Mouse (Mus musculus): ENCODE data around the gene Rap1gap2. TPM values are rescaled to one million over a fixed set of nuclear protein-coding genes. Genes with fewer than 3 reads are reported as not detected.
A peak's percentile ranks its signal among the peaks of the same experiment; 100 is the strongest.

The Rap1gap2 gene
- total RNA-seq, 2 experiments from 2014 or later, result 135 to 139 TPM

DNA sequence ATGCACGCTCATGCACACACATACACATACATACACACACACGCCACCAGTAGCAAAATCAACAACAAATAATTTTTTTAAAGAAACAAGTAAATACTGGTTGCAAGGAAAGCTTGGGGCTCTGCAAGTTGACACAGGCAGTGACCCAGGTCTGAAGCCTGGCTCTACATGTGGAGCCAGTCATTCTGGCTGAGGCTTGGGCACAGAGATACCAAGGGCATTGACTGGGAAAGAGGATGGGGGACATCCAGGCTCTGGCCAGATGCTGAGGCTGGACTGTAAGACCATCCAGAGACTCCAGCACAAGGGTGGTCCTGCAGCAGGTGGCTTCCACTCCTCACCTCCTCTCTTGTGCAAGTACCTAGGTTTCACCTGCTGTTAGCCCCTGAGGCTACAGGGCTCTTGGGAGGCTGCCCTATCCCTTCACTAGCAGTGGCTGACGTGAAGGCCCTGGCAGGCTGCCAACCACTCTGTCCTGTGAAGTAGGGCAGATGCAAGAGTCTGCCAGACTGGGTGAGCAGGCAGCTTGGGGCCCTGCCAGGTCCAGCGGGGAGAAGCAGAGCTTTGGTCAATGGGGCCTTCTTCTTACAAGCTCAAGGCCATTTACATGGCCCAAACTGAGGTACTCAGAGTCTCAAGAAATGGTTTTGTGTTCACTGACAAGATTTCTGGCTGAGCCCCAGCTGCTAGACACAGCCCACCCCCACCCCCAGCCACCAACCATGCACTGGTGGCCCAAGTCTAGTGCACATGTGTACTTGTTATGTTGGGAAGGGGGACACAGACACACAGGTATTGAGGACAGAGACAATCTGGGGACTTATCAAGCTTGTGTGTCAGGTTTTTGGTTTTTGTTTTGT lies 201.9 kb downstream of the Rap1gap2 start:
- intact Hi-C loops (cut with DNase I), result no loop called here
- peak; percentile 91 to 96 for DNase-seq (ENCODE audit: extremely low spot score in 1 of 2, low spot score in 2 of 2)

DNA sequence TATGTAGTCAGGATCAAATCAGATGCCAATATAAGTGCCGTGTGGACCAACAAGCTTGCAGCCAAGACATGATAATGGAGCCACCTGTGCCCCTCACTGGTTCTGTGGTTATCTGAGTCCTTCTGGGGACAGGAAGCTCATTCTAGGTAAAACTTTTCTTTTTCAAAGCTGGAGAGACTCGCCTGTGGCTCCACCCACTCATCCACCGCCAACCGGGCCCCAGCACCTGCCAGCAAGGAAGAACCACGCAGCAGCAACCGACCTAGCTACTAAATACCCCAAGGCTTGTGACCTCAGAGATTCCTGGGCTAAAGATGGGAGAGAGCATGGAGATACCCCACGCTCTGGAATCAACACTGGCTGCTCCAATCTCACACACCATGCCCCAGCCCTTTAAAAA lies 205.5 kb downstream of the Rap1gap2 start:
- intact Hi-C loops (cut with DNase I), result no loop called here

DNA sequence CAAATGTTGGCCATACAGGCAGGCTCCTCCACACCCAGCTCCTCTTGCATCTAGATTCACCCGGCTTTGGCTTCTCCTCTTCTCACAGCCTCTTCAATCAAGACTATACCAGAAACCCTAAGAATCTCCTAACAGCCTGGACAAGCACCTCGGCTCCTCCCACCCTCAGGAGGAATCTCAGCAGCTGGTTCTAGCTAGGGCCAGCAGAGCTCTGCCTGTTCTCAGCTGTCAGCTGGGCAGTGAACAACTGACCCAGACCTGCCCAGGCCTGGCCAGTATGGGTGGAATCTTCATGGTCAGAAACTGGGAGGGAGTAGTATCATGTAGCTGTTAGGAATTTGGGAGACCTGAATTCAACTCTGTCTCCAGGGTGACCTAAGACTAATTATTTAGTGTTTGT lies 206.5 kb downstream of the Rap1gap2 start:
- no peak for DNase-seq (ENCODE audit: extremely low spot score in 1 of 2, low spot score in 2 of 2)
- intact Hi-C loops (cut with DNase I), result loop anchor here (5.0 kb wide), 1 partner anchor 118 kb away; no protein-coding TSS in a partner anchor

More for the DNA sequence above, 205.5 kb downstream of the Rap1gap2 start:
- no peak for DNase-seq (ENCODE audit: extremely low spot score in 1 of 2, low spot score in 2 of 2)

DNA sequence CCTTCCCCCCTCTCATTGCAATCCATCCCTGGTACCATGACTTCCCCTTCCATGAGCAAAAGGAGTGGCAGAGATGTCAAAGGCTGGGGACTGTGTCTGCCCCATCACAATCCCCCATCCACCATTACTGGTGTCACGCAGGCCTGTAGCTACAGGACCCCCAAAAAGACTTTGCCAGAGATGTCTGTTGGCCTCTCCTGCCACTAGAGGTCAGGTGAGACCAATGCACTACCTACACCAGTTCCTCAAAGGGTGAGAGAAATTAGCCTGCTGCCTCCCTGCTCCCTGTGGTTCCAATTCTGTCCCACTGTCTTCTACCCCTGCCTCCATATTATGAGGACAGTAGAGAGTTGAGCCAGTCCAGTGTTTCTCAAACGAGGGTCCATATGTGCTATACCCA lies 208.6 kb downstream of the Rap1gap2 start:
- intact Hi-C loops (cut with DNase I), result loop anchor here (5.0 kb wide), 1 partner anchor 120 kb away; no protein-coding TSS in a partner anchor
- DNase-seq (ENCODE audit: extremely low spot score in 1 of 2, low spot score in 2 of 2), result no peak

DNA sequence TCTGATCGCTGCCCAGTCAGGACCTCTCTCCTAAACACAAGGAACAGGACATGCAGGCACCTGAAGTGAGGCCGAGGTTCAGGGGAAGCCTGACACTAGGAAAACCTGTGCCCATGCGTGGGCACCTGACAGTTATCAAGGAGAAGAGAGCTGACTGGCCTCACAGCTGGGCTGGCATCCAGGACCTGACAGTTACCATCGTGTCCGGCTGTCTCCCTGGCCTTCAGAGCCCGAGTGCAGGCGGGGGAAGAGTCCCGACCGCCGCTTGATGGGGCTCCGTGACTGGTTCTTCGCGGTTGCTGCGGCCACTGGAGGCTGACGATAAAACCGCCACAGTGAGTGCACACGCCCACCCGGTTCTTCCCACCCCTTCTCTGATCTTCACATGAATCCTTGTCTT lies 215.1 kb downstream of the Rap1gap2 start:
- DNase-seq (ENCODE audit: extremely low spot score in 1 of 2, low spot score in 2 of 2), result no peak
- intact Hi-C loops (cut with DNase I), result no loop called here

DNA sequence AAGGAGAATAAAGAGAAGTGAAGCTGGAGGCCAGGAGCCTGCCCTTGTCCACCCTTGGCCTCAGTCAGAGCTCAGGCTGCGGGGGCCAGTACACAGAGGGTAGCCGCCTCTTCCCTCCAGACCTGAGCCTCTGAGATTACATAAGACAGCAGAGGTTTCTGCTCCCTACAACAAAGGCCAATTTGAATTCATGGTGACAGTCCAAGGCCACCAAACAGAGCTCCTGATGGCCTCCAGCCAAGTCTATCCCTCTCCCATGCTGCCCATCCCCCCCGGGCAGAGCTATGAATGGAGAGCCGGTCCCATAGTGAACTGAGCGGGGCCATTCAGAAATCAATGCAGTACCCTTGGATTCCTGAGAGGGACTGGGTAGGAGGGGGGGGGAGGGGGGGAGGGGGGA lies 217.2 kb downstream of the Rap1gap2 start:
- peak; percentile 46 to 74 for DNase-seq (ENCODE audit: extremely low spot score in 1 of 2, low spot score in 2 of 2)
- intact Hi-C loops (cut with DNase I), result no loop called here

DNA sequence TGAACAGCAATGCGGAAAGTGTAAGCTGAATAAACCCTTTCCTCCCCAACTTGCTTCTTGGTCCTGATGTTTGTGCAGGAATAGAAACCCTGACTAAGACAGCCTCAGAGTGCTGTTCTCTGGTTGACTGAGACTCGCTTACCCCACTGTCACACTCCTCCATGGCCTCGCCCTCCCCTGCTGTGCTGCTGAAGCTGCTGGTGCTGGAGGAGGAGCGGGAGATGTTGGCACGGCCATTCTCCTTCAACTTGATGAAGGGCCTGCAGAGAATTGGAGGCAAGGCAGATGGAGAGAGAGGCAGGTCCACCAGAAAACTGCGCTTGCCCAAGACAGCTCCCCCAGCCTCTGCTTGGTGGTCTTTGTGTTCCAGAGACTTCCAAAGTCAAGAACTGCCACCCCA lies 217.8 kb downstream of the Rap1gap2 start:
- intact Hi-C loops (cut with DNase I), result no loop called here
- no peak for DNase-seq (ENCODE audit: extremely low spot score in 1 of 2, low spot score in 2 of 2)

DNA sequence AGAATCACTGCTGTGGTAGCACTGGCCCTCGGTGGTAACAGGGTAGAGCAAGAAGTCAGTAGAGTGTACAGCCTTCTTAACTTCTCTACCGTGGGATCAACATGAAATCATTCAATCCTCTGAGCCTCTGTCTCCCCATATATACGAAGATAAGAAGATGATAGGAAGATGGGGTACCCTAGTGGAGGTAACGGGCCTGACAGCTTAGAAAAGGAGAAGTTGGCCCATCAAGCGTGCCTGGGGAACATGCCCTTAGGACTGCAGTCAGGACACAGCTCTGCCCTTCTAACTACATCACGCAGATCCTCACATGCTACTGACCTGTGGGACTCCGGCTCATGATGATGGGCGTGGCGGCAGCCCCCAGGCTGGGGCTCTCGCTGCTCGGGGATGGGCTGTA lies 218.8 kb downstream of the Rap1gap2 start:
- intact Hi-C loops (cut with DNase I), result no loop called here
- DNase-seq (ENCODE audit: extremely low spot score in 1 of 2, low spot score in 2 of 2), result no peak

DNA sequence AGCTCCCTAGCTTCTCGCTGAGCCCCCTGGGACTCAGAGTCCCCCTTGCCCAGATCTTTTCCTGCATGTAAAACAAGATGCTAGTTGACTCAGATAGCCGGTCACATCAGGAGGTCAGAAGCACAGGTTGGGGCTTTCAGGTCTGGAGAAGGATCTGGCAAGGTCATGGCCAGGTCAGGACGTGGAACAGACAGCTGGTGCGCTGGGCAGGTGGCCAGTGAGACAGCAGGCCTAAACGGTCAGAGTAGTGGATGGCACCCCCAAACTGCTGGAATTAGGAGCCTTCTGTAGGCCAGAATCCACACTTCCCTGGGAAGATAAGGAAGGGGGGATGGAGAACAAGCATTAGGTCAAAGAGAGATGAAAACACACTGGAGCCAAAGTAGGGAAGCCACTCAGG lies 223.5 kb downstream of the Rap1gap2 start:
- no peak for DNase-seq (ENCODE audit: extremely low spot score in 1 of 2, low spot score in 2 of 2)
- intact Hi-C loops (cut with DNase I), result loop anchor here (10.0 kb wide), 1 partner anchor 238 kb away; no protein-coding TSS in a partner anchor

DNA sequence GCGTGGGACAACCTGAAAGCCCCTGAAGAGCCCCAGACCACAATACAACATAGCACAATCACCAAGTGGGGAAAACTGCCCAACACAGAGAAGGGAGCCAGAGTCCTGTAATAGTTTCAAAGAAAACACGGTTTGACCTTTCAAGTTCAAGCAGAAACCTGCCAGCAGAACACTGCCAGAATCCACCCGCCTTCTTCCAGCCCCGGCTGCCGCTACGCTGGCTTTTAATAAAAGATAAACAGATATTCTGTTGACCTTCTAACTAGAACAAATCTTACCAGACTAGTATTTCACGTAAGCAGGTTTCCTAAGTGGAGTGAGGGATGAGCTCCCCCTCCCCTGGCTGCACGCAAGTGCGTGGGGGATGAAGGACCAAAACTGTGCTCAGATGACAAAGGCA lies 225.0 kb downstream of the Rap1gap2 start:
- intact Hi-C loops (cut with DNase I), result loop anchor here (10.0 kb wide), 1 partner anchor 239 kb away; no protein-coding TSS in a partner anchor
- DNase-seq (ENCODE audit: extremely low spot score in 1 of 2, low spot score in 2 of 2), result no peak

DNA sequence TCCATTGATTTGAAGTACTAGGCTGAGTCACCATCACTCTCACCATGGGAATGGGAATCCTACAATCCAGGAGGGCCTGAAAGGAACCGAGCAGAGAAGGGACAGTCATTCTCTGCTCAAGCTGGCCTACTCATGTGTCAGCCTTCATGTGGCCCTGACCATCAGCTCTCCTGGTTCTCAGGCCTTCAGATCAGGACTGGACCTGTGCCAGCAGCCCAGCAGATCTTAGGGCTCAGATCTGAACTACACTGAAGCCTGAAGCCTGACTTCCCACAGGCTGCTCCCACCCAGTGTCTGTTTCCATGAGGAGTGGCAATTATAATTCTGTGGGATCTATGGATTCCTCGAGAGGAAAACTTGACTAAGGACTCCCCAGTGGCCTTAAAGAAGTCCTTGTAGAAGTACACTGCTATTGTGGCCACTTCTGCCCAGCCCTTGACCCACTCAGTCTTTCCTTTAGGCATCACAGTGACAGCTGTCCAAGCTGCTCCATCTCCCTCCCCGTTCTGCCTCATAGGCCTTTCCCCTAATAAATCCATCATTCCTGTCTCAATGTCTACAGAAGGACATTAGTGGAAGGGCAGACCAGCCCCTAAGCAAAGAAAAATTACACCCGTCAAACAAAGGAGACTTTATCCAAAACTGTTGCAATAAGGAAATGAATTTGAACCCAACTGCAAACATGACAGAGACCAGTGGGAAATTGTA lies 231.4 kb downstream of the Rap1gap2 start:
- no peak for DNase-seq (ENCODE audit: extremely low spot score in 1 of 2, low spot score in 2 of 2)
- intact Hi-C loops (cut with DNase I), result loop anchor here (5.0 to 10.0 kb wide), 2 partner anchors 168 to 1245 kb away; partner anchors contain the start of gene Haspin

DNA sequence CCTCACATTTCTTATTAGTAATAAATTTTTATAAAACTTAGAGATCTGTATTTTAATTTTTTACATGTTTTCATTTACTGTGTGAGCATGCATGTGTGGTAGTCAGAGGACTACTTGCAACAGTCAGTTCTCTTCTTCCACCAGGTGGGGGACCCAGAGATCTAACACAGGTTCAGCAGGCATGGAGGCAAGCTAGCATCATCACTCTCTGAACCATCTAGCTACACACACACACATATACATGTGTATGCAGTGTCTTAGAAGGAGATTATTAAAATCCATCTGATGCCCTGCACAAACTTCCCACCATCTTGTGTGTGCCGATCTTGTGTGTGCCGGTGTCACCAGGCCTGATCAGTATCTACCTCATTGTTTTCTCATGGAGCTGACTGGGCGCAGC lies 233.9 kb downstream of the Rap1gap2 start:
- DNase-seq (ENCODE audit: extremely low spot score in 1 of 2, low spot score in 2 of 2), result peak; percentile 71 to 80
- intact Hi-C loops (cut with DNase I), result loop anchor here (2.0 to 10.0 kb wide), 3 partner anchors 148 to 1242 kb away; partner anchors contain the start of gene Haspin

DNA sequence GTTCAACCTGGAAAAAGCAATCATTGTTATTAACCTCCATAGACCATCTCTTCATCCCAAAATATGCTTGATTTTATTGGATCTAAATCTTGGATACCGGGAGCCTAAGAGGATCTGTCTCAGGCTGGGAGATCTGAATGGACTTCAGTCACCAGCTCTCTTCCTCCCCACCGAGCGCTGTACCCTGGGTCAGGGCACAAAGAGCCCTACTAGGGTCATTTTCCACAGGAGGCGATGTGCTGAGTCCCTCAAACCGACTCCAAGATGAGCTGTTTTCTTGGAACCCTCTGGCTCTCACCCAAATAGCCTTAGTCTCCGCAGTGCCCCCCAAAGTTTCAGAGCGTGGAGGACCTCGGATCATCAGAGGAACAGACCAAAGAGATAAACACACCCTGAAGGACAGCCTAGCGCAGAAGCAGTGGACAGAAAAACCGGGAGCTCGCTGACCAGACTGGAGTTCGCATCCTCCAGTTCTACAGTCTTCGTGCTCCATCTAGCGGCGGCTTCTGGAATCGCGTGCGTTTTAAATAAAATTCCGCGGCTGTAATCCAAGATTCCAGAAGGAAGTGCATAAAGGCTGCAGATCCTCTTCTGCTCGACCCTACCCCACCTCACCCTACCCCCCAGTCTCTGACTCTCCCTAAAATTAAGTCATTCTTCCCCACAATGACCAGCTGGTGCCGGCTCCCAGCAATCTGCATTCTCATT lies 239.2 kb downstream of the Rap1gap2 start:
- intact Hi-C loops (cut with DNase I), result loop anchor here (5.0 to 10.0 kb wide), 3 partner anchors 1237 to 1364 kb away; partner anchors contain the start of gene Haspin
- DNase-seq (ENCODE audit: extremely low spot score in 1 of 2, low spot score in 2 of 2), result peak; percentile 72 to 73

DNA sequence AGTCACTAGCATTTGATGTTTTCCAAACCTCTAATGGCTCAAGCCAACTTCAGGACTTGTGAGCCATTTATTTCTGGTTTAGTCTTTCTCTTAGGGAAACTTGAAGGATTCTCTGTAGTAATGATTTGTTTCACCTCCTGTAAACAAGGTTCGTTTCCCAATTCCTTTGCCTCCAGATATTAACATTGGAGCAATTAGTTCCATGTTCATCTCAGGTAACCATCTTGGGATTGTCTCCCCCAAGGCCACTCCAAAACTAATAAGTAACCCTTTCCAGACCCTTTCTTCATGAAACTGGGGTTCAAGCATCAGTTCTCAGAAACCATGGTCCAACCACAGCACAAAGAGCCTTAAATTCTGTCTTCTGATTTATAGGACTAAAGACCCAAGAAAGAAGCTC lies 248.9 kb downstream of the Rap1gap2 start, which contains the start of gene Olfr412:
Olfr412 (plus strand) TSS at position 301 of the 400 bp plus-strand sequence.
- no peak for DNase-seq (ENCODE audit: extremely low spot score in 1 of 2, low spot score in 2 of 2)
- intact Hi-C loops (cut with DNase I), result no loop called here

DNA sequence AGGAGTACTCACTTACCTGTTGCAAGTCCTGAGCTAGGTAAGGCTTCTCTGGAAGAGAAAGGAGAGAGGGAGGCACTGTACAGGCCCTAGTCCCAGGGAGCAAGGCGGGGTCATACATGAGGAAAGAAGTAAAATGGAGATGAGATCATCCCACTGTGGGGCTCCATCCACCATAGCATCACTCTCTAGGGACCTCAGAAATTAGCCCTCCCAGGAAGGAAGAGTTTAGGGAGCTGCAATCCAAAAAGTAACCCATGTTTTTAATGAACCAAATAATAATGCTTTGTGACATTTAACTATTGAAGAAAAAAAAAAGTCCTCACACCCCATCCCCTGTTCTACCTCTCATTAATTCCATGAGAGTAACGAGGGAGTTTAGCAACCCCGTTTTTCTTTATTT lies 258.2 kb downstream of the Rap1gap2 start, which contains the start of gene Olfr411:
Olfr411 (minus strand) TSS at position 101 of the 400 bp plus-strand sequence.
- no peak for DNase-seq (ENCODE audit: extremely low spot score in 1 of 2, low spot score in 2 of 2)
- intact Hi-C loops (cut with DNase I), result loop anchor here (10.0 kb wide), 1 partner anchor 1068 kb away; no protein-coding TSS in a partner anchor

DNA sequence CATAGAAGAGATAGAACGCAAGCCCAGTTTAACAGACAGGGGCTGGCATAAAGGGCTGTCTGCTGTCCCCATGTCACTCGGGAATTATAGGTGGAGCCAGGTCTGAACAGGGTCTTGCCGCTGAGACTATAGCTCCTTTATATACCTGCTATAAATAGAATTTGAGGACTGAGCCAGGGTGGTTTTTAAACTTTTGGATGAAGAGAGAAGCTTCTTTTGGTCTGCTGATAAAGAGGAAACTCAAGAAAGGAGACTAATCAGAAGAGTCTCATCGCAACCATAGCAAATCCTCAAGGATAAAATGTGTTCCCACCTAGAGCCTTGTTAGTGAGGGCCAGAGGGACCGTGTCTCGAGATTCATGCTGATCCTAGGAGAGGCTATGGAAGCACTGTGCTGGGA lies 272.8 kb downstream of the Rap1gap2 start, which contains the start of gene Olfr410:
Olfr410 (minus strand) TSS at position 101 of the 400 bp plus-strand sequence.
- intact Hi-C loops (cut with DNase I), result no loop called here
- no peak for DNase-seq (ENCODE audit: extremely low spot score in 1 of 2, low spot score in 2 of 2)
